Mouse (Mus musculus): Measurements from ENCODE around the gene Ddx46.

- TF ChIP-seq CTCF (IDR thresholded peaks at IDR 0.05; ENCODE audit: extremely low read depth, insufficient read depth, insufficient read length, insufficient replicate concordance) (no peak), POLR2A (IDR thresholded peaks at IDR 0.05; ENCODE audit: low read depth, low read length) (no peak)
Measured at GRCm38 (mm10) chr13:55715908-55716510, 81.2 kb downstream of the Ddx46 start.
